Mouse (Mus musculus) adrenal gland, adult 18-20 months (tissue): ENCODE data around the gene Ryr3. TPM values are rescaled to one million over a fixed set of nuclear protein-coding genes. Genes with fewer than 3 reads are reported as not detected.
A peak's percentile ranks its signal among the peaks of the same experiment; 100 is the strongest.

Experiments used
- DNase-seq, 2 experiments: peaks; one replicate each; pipeline ENCODE4 v3.0.0; 2021 to 2022; ENCODE audit warnings: low spot score in 2 of 2
- total RNA-seq, 2 experiments: library from RNA; stranded (reverse); gene quantifications; 1 replicate in 1 of 2; 2 replicates in 1 of 2; pipeline ENCODE4 v1.2.3; 2021

Ryr3 gene
- total RNA-seq, 2 experiments from 2014 or later = 0.26 to 0.46 TPM

- peak; percentile 43 to 50 for DNase-seq
These were observed 416.9 kb downstream of the Ryr3 start for GRCm38 (mm10) chr2:112799995-112800353.

GRCm38 (mm10) chr2:112799351-112799994 is 417.4 kb downstream of the Ryr3 start:
- DNase-seq = no peak

- no peak for DNase-seq
These were observed 435.3 kb downstream of the Ryr3 start for GRCm38 (mm10) chr2:112781631-112782030.

- DNase-seq = peak; percentile 53 to 70
These were observed 442.1 kb downstream of the Ryr3 start for GRCm38 (mm10) chr2:112774762-112775161.

- DNase-seq = no peak
These were observed 449.2 kb downstream of the Ryr3 start for GRCm38 (mm10) chr2:112767665-112768064.

GRCm38 (mm10) chr2:112765046-112765445 is 451.9 kb downstream of the Ryr3 start:
- peak; percentile 21 to 31 for DNase-seq

GRCm38 (mm10) chr2:112764274-112764673 is 452.6 kb downstream of the Ryr3 start:
- DNase-seq = no peak

GRCm38 (mm10) chr2:112762006-112762405 is 454.9 kb downstream of the Ryr3 start:
- DNase-seq = no peak

- DNase-seq = peak in 1 of 2 experiments; percentile 15
These were observed 455.5 kb downstream of the Ryr3 start for GRCm38 (mm10) chr2:112761196-112761913.

GRCm38 (mm10) chr2:112760692-112761091 is 456.2 kb downstream of the Ryr3 start:
- no peak for DNase-seq

- no peak for DNase-seq
These were observed 457.2 kb downstream of the Ryr3 start for GRCm38 (mm10) chr2:112759678-112760077.

GRCm38 (mm10) chr2:112758732-112759131 is 458.2 kb downstream of the Ryr3 start:
- no peak for DNase-seq

- no peak for DNase-seq
These were observed 463.6 kb downstream of the Ryr3 start for GRCm38 (mm10) chr2:112753316-112753715.

GRCm38 (mm10) chr2:112751416-112751815 is 465.5 kb downstream of the Ryr3 start:
- DNase-seq = no peak

GRCm38 (mm10) chr2:112748532-112748931 is 468.4 kb downstream of the Ryr3 start:
- no peak for DNase-seq

- no peak for DNase-seq
These were observed 484.0 kb downstream of the Ryr3 start for GRCm38 (mm10) chr2:112732942-112733341.

- DNase-seq = no peak
These were observed 489.1 kb downstream of the Ryr3 start for GRCm38 (mm10) chr2:112727842-112728241.

- DNase-seq = no peak
These were observed 495.7 kb downstream of the Ryr3 start for GRCm38 (mm10) chr2:112721217-112721616.

- no peak for DNase-seq
These were observed 496.2 kb downstream of the Ryr3 start for GRCm38 (mm10) chr2:112720715-112721114.

GRCm38 (mm10) chr2:112714648-112715047 is 502.2 kb downstream of the Ryr3 start:
- DNase-seq = no peak

- DNase-seq = no peak
These were observed 535.1 kb downstream of the Ryr3 start for GRCm38 (mm10) chr2:112681817-112682216.

- no peak for DNase-seq
These were observed 539.6 kb downstream of the Ryr3 start for GRCm38 (mm10) chr2:112677246-112677645.

GRCm38 (mm10) chr2:112676721-112677120 is 540.2 kb downstream of the Ryr3 start:
- no peak for DNase-seq
